Mouse (Mus musculus) MEL (cell line): ENCODE measurements around the gene Ddx46. TPM values are rescaled to one million over a fixed set of nuclear protein-coding genes. Genes with fewer than 3 reads are reported as not detected.

Source experiments
- DNase-seq: peaks from one replicate; pipeline ENCODE4 v3.0.0; 2011; ENCODE audit warnings: low read depth, low spot score
- H3K27ac ChIP-seq: 2 replicates; pipeline ENCODE4 v1.5.1; 2012; ENCODE audit warnings: low read depth, mild to moderate bottlenecking, control low read depth, low read length, moderate library complexity; ENCODE audit not compliant: control insufficient read depth
- H3K27me3 ChIP-seq, 2 experiments: fragments of 150-350 bp in 1 of 2; sonication (generic) in 1 of 2; 2 replicates each; pipeline ENCODE4 v1.6.1; 2012; ENCODE audit warnings: low read length in 2 of 2, mild to moderate bottlenecking in 2 of 2, improper control_type of control experiment in 1 of 2, moderate library complexity in 1 of 2; ENCODE audit not compliant: insufficient read depth in 2 of 2, control insufficient read depth in 1 of 2
- H3K36me3 ChIP-seq, 2 experiments: 2 replicates each; pipeline ENCODE4 v1.6.1; 2012 to 2014; ENCODE audit warnings: low read length in 2 of 2, improper control_type of control experiment in 1 of 2, inconsistent platforms in 1 of 2, mild to moderate bottlenecking in 1 of 2; ENCODE audit not compliant: insufficient read depth in 2 of 2, control insufficient read depth in 1 of 2
- H3K4me1 ChIP-seq, 2 experiments: fragments of 150-350 bp in 1 of 2; sonication (generic) in 1 of 2; 2 replicates each; pipeline ENCODE4 v1.6.1; 2012; ENCODE audit warnings: low read length in 2 of 2, improper control_type of control experiment in 1 of 2, mild to moderate bottlenecking in 1 of 2; ENCODE audit not compliant: insufficient read depth in 2 of 2, control insufficient read depth in 1 of 2
- H3K4me3 ChIP-seq, 2 experiments: fragments of 150-350 bp in 1 of 2; sonication (generic) in 1 of 2; 2 replicates each; pipeline ENCODE4 v1.5.1; 2012; ENCODE audit warnings: low read depth in 2 of 2, low read length in 2 of 2, mild to moderate bottlenecking in 2 of 2, moderate library complexity in 2 of 2, control low read depth in 1 of 2, improper control_type of control experiment in 1 of 2; ENCODE audit not compliant: control insufficient read depth in 1 of 2, insufficient read depth in 1 of 2
- H3K79me2 ChIP-seq: 2 replicates; pipeline ENCODE4 v1.6.1; 2012; ENCODE audit warnings: mild to moderate bottlenecking, low read length, moderate library complexity; ENCODE audit not compliant: control insufficient read depth, poor library complexity, insufficient read depth
- H3K9ac ChIP-seq: 2 replicates; pipeline ENCODE4 v1.6.1; 2012; ENCODE audit warnings: low read depth, mild to moderate bottlenecking, control low read depth, low read length, moderate library complexity; ENCODE audit not compliant: control insufficient read depth, poor library complexity, severe bottlenecking
- H3K9me3 ChIP-seq: fragments of 150-350 bp; sonication (generic); replicated peaks from 2 replicates; pipeline ENCODE4 v1.6.1; 2012; ENCODE audit warnings: mild to moderate bottlenecking, low read length, improper control_type of control experiment, moderate library complexity; ENCODE audit not compliant: insufficient read depth
- BHLHE40 ChIP-seq: IDR thresholded peaks from 2 replicates; pipeline ENCODE4 v1.6.1; 2012; ENCODE audit warnings: low read depth, mild to moderate bottlenecking, inconsistent platforms, low read length, improper control_type of control experiment, borderline replicate concordance
- E2F4 ChIP-seq: IDR thresholded peaks from 2 replicates; pipeline ENCODE4 v1.6.1; 2011; ENCODE audit warnings: low read depth, low read length, improper control_type of control experiment, borderline replicate concordance
- ELF1 ChIP-seq: IDR thresholded peaks from 2 replicates; pipeline ENCODE4 v1.6.1; 2014; ENCODE audit warnings: low read depth, mild to moderate bottlenecking, inconsistent platforms, low read length, improper control_type of control experiment, moderate library complexity
- EP300 ChIP-seq, 2 experiments: IDR thresholded peaks; 2 replicates each; pipeline ENCODE4 v1.6.1; 2011; ENCODE audit warnings: improper control_type of control experiment in 2 of 2, low read length in 2 of 2, low read depth in 1 of 2, mild to moderate bottlenecking in 1 of 2
- ETS1 ChIP-seq: IDR thresholded peaks from 2 replicates; pipeline ENCODE4 v1.6.1; 2012; ENCODE audit warnings: low read depth, mild to moderate bottlenecking, inconsistent platforms, low read length, improper control_type of control experiment, moderate library complexity
- GATA1 ChIP-seq: IDR thresholded peaks from 2 replicates; pipeline ENCODE4 v1.6.1; 2011; ENCODE audit warnings: low read depth, low read length, improper control_type of control experiment
- HCFC1 ChIP-seq: IDR thresholded peaks from 2 replicates; pipeline ENCODE4 v1.6.1; 2012; ENCODE audit warnings: low read depth, mild to moderate bottlenecking, inconsistent platforms, low read length, improper control_type of control experiment, moderate library complexity
- MEF2A ChIP-seq: IDR thresholded peaks from 2 replicates; pipeline ENCODE4 v1.6.1; 2014; ENCODE audit warnings: low read depth, mild to moderate bottlenecking, inconsistent platforms, low read length, improper control_type of control experiment; ENCODE audit not compliant: poor library complexity, insufficient replicate concordance, severe bottlenecking; ENCODE audit errors: extremely low read depth
- MXI1 ChIP-seq: IDR thresholded peaks from 2 replicates; pipeline ENCODE4 v1.6.1; 2011; ENCODE audit warnings: mild to moderate bottlenecking, low read depth, low read length, improper control_type of control experiment
- MYB ChIP-seq: IDR thresholded peaks from 2 replicates; pipeline ENCODE4 v1.6.1; 2011; ENCODE audit warnings: mild to moderate bottlenecking, low read depth, low read length, improper control_type of control experiment
- POLR2A ChIP-seq, 2 experiments: IDR thresholded peaks; 2 replicates each; pipeline ENCODE4 v1.6.1; 2011 to 2012; ENCODE audit warnings: low read length in 2 of 2, mild to moderate bottlenecking in 2 of 2, control low read depth in 1 of 2, improper control_type of control experiment in 1 of 2, low read depth in 1 of 2, moderate library complexity in 1 of 2; ENCODE audit not compliant: control insufficient read depth in 1 of 2, insufficient read depth in 1 of 2, poor library complexity in 1 of 2
- POLR2AphosphoS2 ChIP-seq: IDR thresholded peaks from 2 replicates; pipeline ENCODE4 v1.6.1; 2011; ENCODE audit warnings: low read length, improper control_type of control experiment
- RAD21 ChIP-seq: IDR thresholded peaks from 2 replicates; pipeline ENCODE4 v1.6.1; 2011; ENCODE audit warnings: mild to moderate bottlenecking, low read depth, low read length, improper control_type of control experiment
- RCOR1 ChIP-seq: IDR thresholded peaks from 2 replicates; pipeline ENCODE4 v1.6.1; 2012; ENCODE audit warnings: low read depth, mild to moderate bottlenecking, inconsistent platforms, low read length, improper control_type of control experiment
- SIN3A ChIP-seq: IDR thresholded peaks from 2 replicates; pipeline ENCODE4 v1.6.1; 2012; ENCODE audit warnings: low read length, improper control_type of control experiment, inconsistent platforms
- SMC3 ChIP-seq: IDR thresholded peaks from 2 replicates; pipeline ENCODE4 v1.6.1; 2011; ENCODE audit warnings: low read depth, low read length, improper control_type of control experiment
- TAL1 ChIP-seq: IDR thresholded peaks from 2 replicates; pipeline ENCODE4 v1.6.1; 2012; ENCODE audit warnings: mild to moderate bottlenecking, inconsistent platforms, low read length, moderate library complexity, mixed read lengths
- TBP ChIP-seq: IDR thresholded peaks from 2 replicates; pipeline ENCODE4 v1.8.0; 2011; ENCODE audit warnings: low read depth, low read length, improper control_type of control experiment
- ZC3H11A ChIP-seq: IDR thresholded peaks from 2 replicates; pipeline ENCODE4 v1.6.1; 2012; ENCODE audit warnings: low read depth, mild to moderate bottlenecking, inconsistent platforms, low read length, improper control_type of control experiment
- polyA plus RNA-seq, 2 experiments: library from polyadenylated mRNA; stranded (reverse) in 1 of 2; unstranded in 1 of 2; fragments of >175 nt in 1 of 2; fragments of >200 nt in 1 of 2; gene quantifications; 2 replicates each; pipeline versions ENCODE4 v1.2.1 to v1.2.4; 2012; ENCODE audit warnings: low replicate concordance in 2 of 2, low read depth in 1 of 2; ENCODE audit not compliant: insufficient read length in 2 of 2, insufficient read depth in 1 of 2, missing spikeins in 1 of 2
- total RNA-seq: library from RNA; depleted of rRNA; stranded (reverse); fragments of 300-350 nt; gene quantifications from 2 replicates; pipeline ENCODE4 v1.2.3, GENCODE M21; 2012

Gene Ddx46
- total and polyA plus RNA-seq, 3 experiments = 58.3 to 122 (median 89.5) TPM

- H3K27ac ChIP-seq = no peak overlapping the region
Measured at GRCm38 (mm10) chr13:55682201-55682600, 47.4 kb downstream of the Ddx46 start.

DNA sequence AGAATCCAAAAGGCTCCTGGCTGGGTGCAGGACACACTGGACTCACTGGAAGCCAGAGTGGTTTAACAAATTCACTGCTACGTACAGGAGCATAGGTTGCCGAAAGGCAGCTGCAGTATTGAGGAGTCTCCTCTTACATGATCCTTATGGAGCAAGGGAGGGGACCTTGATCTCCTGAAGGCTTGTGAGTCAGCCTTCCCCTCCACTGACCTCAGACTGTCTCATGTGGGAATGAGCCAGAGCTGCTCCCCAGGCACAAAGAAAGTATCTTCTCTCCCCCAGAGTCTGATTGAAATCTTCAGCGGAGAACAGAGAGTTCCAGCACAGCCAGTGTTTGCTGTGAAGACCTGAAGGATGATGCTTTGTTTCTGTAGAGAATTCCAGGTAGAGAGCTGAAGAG lies 48.8 kb downstream of the Ddx46 start:
- Histone ChIP-seq H3K79me2 (no peaks in the 10 kb centered on the region), H3K27ac (no peak overlapping the region), H3K9me3 (no peaks in the 10 kb centered on the region), H3K9ac (no peak overlapping the region), H3K4me1 (peaks cover 9 to 10% of the 10 kb centered on the region in 2 experiments), H3K4me3 (no peak overlapping the region), H3K27me3 (no peaks in the 10 kb centered on the region), H3K36me3 (peaks cover 8 to 17% of the 10 kb centered on the region in 2 experiments)
- no peak for DNase-seq
- TF ChIP-seq POLR2A (IDR thresholded peaks at IDR 0.05; ENCODE audit: control insufficient read depth in 1 of 2, insufficient read depth in 1 of 2, low read depth in 1 of 2, low read length in 2 of 2, poor library complexity in 1 of 2) = no peak

More at GRCm38 (mm10) chr13:55682201-55682600, 47.4 kb downstream of the Ddx46 start:
- TF ChIP-seq BHLHE40 = no peak
- no peak for TF ChIP-seq MXI1
- no peak for TF ChIP-seq RCOR1
- TF ChIP-seq, all 39 proteins: peak for 0
- Histone ChIP-seq H3K4me3 (no peak overlapping the region), H3K4me1 (peaks cover 0 to 2% of the 10 kb centered on the region in 2 experiments; a peak in 1 of 4 replicates), H3K79me2 (no peaks in the 10 kb centered on the region), H3K9me3 (no peaks in the 10 kb centered on the region), H3K9ac (no peak overlapping the region), H3K36me3 (peaks cover 0 to 20% of the 10 kb centered on the region in 2 experiments; a peak in 2 of 4 replicates), H3K27me3 (no peaks in the 10 kb centered on the region)
- DNase-seq = no peak

DNA sequence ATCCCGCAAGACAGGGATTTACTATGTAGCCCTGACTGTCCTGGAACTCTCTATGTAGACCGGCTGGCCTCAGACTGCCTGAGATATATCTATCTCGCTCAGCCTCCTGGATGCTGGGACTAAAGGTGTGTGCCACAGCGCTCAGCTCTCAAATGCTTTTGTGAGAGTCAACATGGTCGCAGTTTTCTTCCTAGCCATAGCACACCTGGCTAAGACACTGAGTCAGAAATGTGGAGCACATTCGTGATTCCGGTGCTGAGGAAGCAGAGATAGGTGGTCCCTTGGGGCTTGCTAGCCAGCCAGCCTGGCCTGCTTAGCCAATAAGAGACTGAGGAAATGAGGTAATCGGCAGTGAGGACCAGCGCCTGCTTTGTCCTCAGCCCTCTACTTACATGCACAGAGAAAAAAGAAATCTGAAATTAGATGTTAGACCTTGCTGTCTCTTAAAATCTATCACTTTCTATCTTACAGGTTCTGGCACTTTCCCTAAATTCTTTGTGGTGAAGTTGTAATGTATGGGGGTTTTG lies 51.3 kb downstream of the Ddx46 start:
- no peak overlapping the region for H3K9ac ChIP-seq

GRCm38 (mm10) chr13:55687927-55688602 lies 53.2 kb downstream of the Ddx46 start:
- no peaks in the 10 kb centered on the region for H3K9me3 ChIP-seq
- H3K4me3 ChIP-seq = no peak overlapping the region
- H3K27me3 ChIP-seq = no peaks in the 10 kb centered on the region
- peaks cover 2% of the 10 kb centered on the region for H3K79me2 ChIP-seq
- peaks cover 10 to 12% of the 10 kb centered on the region in 2 experiments for H3K4me1 ChIP-seq
- H3K27ac ChIP-seq = peak overlapping the region; percentile 38; the same call in 1 of the 2 replicates
- DNase-seq = peak; percentile 71
- peaks cover 0 to 8% of the 10 kb centered on the region in 2 experiments; a peak in 2 of 4 replicates for H3K36me3 ChIP-seq
- H3K9ac ChIP-seq = no peak overlapping the region
- TF ChIP-seq HCFC1 (no peak), E2F4 (no peak), MEF2A (no peak), MYB (no peak), ETS1 (0 out of 2 replicates have a peak, but pooled peaks have one; percentile 36), EP300 (IDR thresholded peaks at IDR 0.05; ENCODE audit: low read depth in 1 of 2, low read length in 2 of 2) (peak; percentile 75 to 82), SIN3A (0 out of 2 replicates have a peak, but pooled peaks have one; percentile 29), SMC3 (no peak), ZC3H11A (no peak), GATA1 (peak; percentile 65; the same call in 1 of the 2 replicates), ELF1 (no peak), BHLHE40 (no peak), TBP (peak; percentile 72), POLR2AphosphoS2 (no peak), RAD21 (no peak)

More for the DNA sequence above, 51.3 kb downstream of the Ddx46 start:
- no peak overlapping the region for H3K4me3 ChIP-seq
- H3K27ac ChIP-seq = no peak overlapping the region
- no peak for DNase-seq
- H3K4me1 ChIP-seq = peaks cover 10% of the 10 kb centered on the region in 2 experiments
- H3K79me2 ChIP-seq = no peaks in the 10 kb centered on the region
- TF ChIP-seq TAL1 = no peak
- no peak for TF ChIP-seq TBP
- TF ChIP-seq ELF1 = no peak
- no peak for TF ChIP-seq MXI1
- peaks cover 0 to 8% of the 10 kb centered on the region in 2 experiments; a peak in 2 of 4 replicates for H3K36me3 ChIP-seq
- H3K9me3 ChIP-seq = no peaks in the 10 kb centered on the region
- no peaks in the 10 kb centered on the region for H3K27me3 ChIP-seq
